Mouse (Mus musculus): ENCODE data around the gene Tbc1d22b. TPM values are rescaled to one million over a fixed set of nuclear protein-coding genes. Genes with fewer than 3 reads are reported as not detected.
A peak's percentile ranks its signal among the peaks of the same experiment; 100 is the strongest.
"Not testable (repeated sequence)": the region's sequence is repeated elsewhere in the genome, so short reads cannot be mapped to it uniquely, and the experiment has no call there.

The Tbc1d22b gene
- total RNA-seq (2021) = 10 to 100 TPM; 12.7 to 13.3 TPM

DNA sequence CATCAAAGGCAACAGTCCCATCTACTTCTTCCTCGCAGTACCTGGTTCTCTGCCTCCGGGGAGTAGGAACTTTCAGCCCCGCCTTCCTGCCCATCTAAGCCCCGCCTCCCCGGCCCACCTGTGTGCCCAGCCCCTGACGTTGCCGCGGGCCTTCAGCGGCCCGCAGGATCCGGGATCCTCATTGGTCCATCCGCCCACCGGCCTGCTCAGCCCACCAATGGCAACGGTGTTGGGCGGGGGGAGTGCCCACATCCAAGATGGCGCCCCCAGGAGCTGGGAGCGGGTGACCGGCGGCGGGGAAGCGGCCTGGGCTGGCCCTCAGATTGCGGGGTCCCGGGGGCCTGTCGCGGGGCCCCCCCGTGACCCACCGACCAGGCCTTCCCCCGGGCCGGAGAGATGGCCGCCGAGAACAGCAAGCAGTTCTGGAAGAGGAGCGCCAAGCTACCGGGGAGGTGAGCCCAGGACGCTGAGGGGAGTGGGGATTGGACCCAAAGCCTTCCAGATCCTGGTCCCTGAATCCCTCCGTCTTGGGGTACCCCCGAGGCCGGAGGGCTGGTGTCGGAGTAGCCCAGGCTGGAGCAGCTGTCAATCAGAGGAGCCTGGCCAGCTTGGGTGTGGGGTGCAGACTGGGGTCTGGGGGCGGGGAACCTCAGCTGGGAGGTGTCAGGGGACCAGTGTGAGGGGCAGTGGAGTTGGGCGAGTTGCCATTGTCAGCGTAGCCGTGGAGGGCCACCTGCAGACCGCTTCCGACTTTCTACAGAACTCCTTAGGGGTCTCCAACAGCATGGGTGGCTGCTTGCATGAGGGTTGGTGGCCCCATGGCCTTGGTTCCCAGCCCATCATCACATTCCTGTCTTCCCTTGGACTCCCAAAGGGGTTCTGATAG, at the start of gene Tbc1d22b, which contains the start of gene Gm17657:
Gene Tbc1d22b, plus strand, starts transcription at position 243 of the 886 bp plus-strand sequence.
Gene Gm17657, minus strand, starts transcription at position 96 of the 886 bp plus-strand sequence.
- intact Hi-C loops (cut with DNase I) = no loop called here
- DNase-seq (ENCODE audit: low spot score) = peak; percentile 89

DNA sequence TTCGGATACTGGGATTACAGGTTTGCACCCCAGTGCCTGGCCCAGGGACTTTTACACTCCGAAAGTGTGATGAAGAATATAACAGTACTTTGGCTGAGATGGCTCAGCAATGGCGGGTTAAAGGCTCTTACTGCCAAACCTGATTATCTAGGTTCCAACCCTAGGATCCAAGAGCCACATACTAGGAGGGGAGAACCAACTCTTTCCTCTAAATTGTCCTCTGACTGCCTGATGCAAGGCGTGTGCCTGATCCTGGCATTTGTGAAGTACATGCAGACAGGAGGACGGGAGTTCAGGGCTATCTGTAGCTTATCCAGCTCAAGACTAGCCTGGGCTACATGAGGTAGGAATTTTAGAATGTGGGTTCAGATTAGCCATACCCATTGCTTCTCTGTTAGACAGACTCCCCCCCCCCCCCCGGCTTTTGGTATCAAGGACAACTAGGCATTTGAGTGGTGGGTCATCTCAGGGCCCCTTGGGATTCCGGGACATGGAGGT, 49.3 kb upstream of the Tbc1d22b start:
- intact Hi-C loops (cut with DNase I) = no loop called here
- no peak for DNase-seq (ENCODE audit: low spot score)

DNA sequence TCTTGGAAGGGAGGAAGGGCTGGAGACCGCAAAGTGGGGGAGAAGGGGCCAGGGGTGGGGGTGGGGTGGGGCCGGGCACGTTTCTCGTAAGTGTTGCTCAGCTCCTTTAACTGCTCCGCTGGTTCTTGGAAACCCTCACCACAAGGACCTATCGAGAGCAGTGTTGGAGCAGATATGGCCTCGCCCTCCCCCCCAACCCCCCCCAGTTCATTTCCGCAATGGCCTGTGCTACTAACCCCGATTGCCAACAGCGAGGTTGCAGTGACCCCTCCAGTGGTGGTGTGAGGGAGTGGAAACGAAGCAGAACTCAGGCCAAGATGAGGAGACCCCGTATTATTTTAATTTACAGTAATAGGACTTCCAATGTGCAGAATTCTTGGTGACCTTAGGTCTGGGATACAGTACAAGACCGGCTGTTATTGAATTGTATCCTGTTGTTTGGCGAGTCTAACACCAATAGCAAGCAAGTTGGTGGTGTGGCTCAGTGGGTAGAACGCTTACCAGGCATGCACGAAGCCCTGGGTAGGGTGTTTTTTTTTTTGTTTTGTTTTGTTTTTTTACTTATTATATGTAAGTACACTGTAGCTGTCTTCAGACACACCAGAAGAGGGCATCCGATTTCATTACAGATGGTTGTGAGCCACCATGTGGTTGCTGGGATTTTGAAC, 48.6 kb upstream of the Tbc1d22b start:
- DNase-seq (ENCODE audit: low spot score) = no peak
- intact Hi-C loops (cut with DNase I) = no loop called here

DNA sequence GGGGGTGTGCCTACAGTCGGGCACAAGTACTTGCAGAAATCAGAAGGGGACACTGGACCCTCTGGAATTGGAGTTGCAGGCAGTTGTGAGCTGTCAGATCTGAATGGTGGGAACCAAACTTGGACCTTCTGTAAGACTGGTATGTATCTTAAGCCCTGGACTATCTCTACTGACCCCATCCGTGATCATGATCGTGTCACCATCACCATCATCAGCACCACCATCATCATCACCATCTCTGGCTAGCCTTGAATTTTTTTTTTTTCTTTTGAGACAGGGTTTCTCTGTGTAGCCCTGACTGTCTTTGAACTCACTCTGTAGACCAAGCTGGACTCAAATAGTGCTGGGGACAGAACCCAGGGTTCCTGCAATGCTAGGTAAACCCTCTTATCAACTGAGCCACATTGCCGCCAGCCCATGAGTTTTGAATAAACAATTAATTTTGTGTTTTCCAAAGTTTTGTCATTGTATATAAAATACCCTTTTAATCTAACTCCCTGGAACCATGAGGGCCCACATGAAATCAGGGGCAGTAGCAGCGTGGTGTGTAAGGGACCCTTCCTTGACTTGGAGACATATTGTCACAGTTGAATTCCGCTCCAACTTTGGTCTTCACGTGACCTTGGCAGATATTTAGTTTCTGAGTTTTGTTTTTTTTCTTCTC, 47.4 kb upstream of the Tbc1d22b start:
- intact Hi-C loops (cut with DNase I) = no loop called here
- no peak for DNase-seq (ENCODE audit: low spot score)

DNA sequence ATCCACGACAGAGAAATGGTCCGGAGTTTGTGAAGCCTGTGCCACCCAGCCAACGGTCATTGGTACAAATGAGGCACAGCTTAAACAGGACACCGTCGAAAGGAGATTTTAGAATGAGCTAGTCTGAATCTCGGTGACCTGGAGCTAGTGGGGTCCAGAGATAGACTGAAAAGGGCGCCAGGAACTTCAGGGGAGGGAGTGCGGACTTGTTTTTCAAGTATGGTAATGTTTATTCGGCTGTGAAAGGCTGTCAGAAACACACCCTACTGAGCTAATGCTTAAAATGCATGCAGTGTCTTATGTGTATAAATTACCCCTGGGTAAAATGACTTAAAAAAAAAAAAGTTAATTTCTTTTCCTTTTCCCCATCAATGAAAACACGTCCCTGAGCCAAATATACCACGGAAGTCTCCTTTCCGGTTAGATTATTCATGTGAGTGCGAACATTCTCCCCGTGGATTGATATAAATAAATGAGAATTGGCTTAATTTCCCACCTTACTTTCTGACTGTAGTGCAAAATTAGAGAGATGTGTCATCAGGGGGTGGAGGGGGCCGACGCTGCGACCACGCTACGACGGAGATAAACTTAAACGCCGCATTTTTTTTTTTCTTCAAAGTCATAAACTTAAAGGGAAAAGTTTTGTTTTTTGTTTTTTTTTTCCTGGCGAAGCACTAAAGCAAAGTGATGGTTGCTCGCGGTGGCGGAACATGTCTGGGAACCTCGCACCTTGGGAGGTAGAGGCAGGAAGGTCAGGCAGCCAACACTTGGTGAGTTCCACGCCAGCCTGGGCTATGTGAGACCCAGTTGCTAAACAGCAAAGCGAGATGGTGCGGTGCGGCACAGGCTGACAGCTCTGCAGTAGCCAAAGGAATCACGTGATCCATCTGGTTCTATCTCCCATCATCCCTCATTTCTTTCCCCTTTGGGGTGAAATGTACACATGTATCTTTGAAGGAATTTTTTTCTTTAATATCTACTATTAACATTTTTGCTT, 46.6 kb upstream of the Tbc1d22b start:
- DNase-seq (ENCODE audit: low spot score) = no peak
- intact Hi-C loops (cut with DNase I) = no loop called here

DNA sequence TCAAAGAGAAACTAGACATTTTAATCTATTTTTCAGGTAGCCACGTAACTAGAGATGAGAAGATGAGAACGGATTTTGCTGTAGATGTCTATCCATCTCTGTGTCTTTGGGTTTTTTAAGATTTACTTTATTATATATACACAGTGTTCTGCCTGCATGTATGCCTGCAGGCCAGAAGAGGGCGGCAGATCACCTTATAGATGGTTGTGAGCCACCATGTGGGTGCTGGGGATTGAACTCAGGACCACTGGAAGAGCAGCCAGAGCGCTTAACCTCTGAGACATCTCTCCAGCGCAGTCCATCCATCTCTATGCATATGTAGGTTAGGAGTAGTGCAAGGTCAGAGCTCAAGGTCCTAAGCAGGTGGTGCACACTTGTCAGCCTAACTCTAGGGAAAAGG, 45.9 kb upstream of the Tbc1d22b start:
- intact Hi-C loops (cut with DNase I) = no loop called here
- DNase-seq (ENCODE audit: low spot score) = no peak

DNA sequence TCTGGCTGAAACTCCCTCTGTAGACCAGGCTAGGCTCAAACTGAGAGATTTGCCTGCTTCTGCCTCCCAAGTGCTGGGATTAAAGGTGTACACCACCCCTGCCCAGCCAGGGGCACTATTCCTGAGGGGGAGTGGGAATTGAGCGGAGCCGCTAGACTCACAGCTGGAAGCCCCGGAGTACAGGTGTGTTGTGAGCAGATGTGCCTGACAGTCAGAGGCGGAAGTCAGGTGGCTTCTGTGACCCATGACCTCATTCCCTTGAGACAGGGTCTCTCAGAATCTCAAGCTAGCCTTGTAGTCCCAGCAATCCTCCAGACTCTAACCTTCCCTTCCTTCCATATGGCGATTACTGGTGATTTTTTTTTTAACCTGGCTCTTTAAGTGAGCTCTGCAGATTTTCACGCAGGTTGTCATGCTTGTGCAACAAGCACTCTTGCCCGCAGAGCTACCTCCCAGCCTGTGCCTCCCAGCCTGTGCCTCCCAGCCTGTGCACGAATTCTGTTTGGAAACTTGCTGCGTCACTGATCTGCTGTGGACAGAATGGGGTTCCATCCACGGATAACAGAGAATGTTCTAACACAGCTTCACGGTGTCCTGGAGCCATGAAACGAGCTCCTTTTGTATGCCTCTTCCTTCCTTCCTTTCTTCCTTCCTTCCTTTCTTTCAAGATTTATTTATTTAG, 40.5 kb upstream of the Tbc1d22b start:
- DNase-seq (ENCODE audit: low spot score) = no peak
- intact Hi-C loops (cut with DNase I) = no loop called here

DNA sequence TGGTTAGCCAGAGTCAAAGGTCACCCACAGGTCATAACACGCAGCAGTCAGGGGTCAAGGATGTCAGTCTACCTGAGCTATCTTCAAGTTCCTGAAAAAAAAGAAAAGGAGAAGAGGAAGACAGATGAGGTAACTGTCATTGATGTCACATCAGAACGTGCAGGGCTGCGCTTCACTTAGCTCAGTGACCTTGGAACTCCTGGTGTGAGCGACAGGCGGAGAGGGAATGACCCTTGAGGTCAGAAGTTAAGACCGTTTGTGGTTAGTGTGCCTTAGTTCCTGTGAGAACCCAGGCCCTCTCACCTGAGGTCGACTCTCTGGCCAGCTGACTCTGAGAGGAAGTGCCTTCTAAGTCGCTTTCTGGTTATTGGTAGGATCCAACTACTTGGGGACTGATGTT, 38.9 kb upstream of the Tbc1d22b start:
- no peak for DNase-seq (ENCODE audit: low spot score)
- intact Hi-C loops (cut with DNase I) = loop anchor here (2.0 to 5.0 kb wide), 3 partner anchors 14 to 333 kb away; partner anchors contain the start of gene Ppil1

DNA sequence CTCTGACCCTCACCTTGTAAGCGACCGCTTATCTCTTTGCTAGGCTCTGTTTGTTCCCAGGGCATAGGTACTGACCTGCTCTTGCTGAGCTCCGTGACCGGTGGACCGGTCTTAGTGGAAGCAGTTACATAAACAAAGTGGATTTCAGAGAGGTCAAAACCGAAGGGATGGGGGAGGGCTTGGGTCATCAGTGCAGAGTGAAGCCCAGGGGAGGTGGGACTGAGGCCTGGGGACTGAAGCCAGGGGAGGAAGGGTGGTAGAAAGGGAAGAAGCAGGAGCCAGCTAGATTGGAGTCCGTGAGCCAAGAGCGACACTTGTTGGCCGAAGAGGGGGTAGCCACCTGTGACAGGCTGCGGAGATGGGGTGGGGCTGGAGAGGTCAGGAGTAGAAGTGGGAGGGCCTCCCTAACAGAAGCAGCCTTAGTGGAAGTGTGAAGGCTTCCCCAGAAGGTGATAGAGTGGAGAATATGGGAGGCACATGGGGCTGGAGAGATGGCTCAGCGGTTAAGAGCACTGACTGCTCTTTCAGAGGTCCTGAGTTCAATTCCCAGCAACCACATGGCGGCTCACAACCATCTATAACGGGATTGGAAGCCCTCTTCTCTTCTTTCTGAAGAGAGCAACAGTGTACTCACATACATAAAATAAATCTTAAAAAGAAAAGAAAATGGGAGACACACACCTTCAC, 36.4 kb upstream of the Tbc1d22b start:
- DNase-seq (ENCODE audit: low spot score) = peak; percentile 35
- intact Hi-C loops (cut with DNase I) = loop anchor here (5.0 kb wide), 2 partner anchors 251 to 336 kb away; partner anchors contain the start of gene Ppil1

DNA sequence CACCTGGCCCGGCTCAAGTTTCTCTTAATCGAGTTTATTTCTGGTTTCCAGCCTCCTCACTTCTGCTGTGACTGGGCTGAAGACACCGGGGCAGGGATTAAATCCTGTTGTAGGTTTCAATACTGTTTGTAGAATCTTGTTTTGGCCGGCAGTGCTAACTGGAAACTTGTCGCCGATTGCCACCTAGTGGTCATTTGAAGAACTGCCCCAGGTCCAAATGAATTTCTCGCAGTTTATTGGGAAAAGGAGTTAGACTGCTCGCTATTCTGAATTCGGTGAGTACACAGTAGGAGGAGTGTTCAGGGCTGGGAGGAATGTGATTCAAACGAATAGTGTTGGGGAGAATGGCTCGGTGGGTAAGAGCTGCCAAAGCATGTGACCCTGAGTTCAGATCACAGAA, 35.1 kb upstream of the Tbc1d22b start:
- peak; percentile 48 for DNase-seq (ENCODE audit: low spot score)
- intact Hi-C loops (cut with DNase I) = loop anchor here (1.0 to 5.0 kb wide), 4 partner anchors 117 to 337 kb away; partner anchors contain the start of gene Ppil1

DNA sequence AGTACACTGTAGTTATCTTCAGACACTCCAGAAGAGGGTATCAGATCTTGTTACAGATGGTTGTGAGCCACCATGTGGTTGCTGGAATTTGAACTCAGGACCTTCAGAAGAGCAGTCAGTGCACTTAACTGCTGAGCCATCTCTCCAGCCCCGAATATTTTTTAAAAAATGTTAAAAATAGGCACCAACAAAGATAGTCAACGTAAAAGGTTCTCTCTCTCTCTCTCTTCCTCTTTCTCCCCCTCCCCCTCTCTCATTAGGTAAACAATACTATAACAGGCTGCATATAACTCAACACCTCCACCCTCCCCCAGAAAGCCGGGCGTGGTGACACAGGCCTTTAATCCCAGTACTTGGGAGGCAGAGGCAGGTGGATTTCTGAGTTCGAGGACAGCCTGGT, 30.9 kb upstream of the Tbc1d22b start:
- DNase-seq (ENCODE audit: low spot score); intact Hi-C loops (cut with DNase I): not testable (repeated sequence)

DNA sequence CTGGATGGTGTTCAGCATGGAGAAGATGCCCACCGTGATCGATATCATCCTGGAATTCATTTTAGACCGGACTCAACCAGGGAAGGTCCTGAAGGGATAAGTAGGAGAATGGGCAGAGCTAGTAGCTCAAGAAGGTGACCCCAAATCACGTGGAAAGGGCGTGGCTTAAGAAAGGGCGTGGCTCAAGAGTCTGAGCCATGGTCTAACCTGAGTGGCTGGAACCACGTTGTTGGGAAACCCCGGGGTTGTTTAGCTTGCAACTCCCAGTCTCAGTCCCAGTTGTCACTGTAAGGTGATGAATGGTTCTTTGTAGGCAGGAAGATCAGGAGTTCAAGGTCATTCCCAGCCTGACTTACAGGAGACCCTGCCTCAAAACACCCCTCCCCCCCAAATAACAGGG, 29.9 kb upstream of the Tbc1d22b start:
- intact Hi-C loops (cut with DNase I) = no loop called here
- DNase-seq (ENCODE audit: low spot score) = no peak

DNA sequence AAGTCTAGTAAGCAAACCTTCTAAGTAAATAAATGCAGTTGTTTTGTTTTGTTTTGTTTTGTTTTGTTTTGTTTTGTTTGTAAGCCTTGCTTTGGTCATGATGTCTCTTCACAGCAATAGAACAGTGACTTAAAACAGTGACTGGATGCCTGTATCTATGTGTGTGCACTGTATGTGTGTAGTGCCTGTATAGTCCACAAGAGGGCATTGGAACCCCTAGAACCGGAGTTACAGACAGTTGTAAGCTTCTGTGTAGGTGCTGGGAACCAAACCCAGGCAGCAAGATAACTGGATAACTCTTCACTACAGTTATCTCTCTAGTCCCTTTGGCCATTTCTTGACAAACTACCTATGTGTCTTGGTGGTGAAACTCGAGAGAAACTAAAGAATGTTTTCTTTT, 24.0 kb upstream of the Tbc1d22b start:
- intact Hi-C loops (cut with DNase I) = no loop called here
- no peak for DNase-seq (ENCODE audit: low spot score)

DNA sequence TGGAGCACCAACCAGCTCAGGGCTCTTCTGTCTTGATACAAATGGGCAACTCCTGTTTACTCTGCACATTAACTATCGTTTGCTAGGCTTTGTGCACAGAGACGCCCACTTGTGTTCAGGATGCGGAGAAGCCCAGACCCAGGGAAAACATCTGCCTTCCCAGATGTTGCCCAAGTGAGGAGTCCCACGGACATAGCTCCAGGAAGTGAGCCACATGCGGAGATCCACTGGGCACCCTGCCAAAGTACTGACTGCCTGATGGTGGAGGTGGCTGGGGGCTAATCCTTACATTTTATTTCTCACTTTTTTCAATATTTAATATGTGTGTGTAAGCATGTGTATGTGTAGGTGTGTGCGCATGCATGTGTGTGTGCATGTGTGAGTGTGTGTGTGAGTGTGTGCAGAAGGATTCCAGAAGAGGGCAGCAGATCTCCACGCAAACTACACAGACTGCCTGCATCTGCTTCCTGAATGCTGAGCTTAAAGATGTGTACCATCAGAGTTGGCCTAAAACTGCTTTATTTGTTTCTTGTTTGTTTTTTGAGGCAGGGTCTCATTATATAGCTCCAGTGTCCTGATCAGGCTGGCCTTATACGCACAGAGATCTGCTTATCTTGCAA, 20.9 kb upstream of the Tbc1d22b start:
- no peak for DNase-seq (ENCODE audit: low spot score)
- intact Hi-C loops (cut with DNase I) = no loop called here

DNA sequence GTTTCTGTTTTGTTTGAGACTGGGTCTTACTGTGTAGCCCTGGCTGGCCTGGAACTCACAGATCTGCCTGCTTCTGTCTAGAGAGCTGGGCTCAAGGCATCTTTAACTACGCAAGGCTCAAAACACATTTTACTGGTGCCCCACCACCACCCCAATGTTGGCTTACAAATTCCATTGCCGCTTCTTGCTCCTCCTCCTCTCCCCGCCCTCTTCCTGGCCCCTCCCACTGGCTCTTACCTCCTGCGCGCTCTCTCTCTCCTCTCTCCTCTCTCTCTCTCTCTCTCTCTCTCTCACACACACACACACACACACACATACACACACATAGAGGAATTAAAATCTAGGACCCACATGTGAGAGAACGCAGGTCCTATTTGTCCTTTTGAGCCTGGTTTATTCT, 19.1 kb upstream of the Tbc1d22b start:
- no peak for DNase-seq (ENCODE audit: low spot score)
- intact Hi-C loops (cut with DNase I) = no loop called here

DNA sequence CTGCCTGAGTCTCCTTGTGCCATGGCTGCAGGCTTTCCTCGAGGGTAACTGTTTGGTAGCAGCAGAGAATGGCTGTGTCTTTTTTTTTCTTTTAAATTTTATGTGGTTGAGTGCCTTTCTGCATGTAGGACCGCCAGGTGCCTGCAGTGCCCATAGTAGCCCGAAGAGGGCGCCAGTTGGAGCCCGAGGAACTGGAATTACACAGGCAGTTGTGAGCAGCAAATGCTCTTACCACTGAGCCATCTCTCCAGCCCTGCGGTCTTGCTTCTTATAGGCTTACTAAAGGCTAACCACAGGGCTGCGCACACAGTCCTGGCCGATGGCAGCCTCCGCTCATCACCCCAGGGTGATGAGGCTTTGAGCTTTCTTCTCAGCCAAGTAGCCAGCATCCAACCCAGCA, 18.3 kb upstream of the Tbc1d22b start:
- intact Hi-C loops (cut with DNase I) = no loop called here
- DNase-seq (ENCODE audit: low spot score) = no peak

DNA sequence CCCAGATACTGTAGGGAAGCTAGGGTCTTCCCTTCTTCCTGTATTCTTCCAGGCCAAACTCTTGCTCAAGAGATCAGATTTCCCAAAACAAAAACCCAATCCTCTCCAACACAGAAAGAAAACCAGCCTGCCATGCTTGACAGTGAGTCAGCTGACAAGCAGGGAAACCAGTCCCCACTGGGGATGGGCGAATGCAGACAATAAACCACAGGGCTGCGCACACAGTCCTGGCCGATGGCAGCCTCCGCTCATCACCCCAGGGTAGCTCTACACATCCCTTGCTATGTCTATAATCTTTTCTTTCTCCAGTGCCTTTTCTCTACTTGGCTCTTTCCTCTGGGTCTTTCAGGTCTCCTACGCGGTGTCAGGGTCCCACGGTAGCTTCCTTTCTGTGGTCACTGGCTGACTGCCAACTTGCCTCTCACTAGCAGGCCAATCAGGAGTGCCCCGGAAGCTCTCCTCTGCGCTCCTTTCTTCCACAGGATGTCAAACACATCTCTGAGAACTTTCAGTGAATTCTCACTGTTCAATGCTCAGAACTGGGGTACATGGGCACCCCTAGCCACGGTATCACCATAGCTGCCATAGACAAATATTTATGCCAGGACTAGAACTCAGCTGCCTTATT, 17.7 kb upstream of the Tbc1d22b start:
- DNase-seq (ENCODE audit: low spot score) = no peak
- intact Hi-C loops (cut with DNase I) = no loop called here
